Mouse (Mus musculus): ENCODE results near the gene 2610318N02Rik.

GRCm38 (mm10) chr16:17132089-17132905 lies 7.3 kb upstream of the 2610318N02Rik start, which contains the start of gene Sdf2l1:
- TF ChIP-seq POLR2A (IDR thresholded peaks at IDR 0.05; ENCODE audit: extremely low read depth, insufficient read depth, low read length) (peak; percentile 49; the same call in 1 of the 2 replicates), CTCF (IDR thresholded peaks at IDR 0.05; ENCODE audit: extremely low read depth, insufficient read depth, low read length) (no peak)

Measured in cortical plate, adult 2 months (tissue).